Mouse (Mus musculus): Measurements from ENCODE around the gene Igfbpl1. TPM values are rescaled to one million over a fixed set of nuclear protein-coding genes. Genes with fewer than 3 reads are reported as not detected.

Igfbpl1 gene
- polyA plus RNA-seq, 1 experiment: 0.38 TPM

- no peak for TF ChIP-seq CTCF (IDR thresholded peaks at IDR 0.05; ENCODE audit: borderline replicate concordance, insufficient read depth, low read depth, low read length)
- TF ChIP-seq POLR2A (IDR thresholded peaks at IDR 0.05; ENCODE audit: borderline replicate concordance, insufficient read depth, low read length): no peak
- no peaks in the 10 kb centered on the region; the same call in 1 of the 2 replicates for H3K27me3 ChIP-seq (ENCODE audit: control insufficient read depth, insufficient read depth, low read length)
- no peak for DNase-seq
- no peak overlapping the region for H3K27ac ChIP-seq (ENCODE audit: insufficient read depth, low read length)
- peaks cover 22% of the 10 kb centered on the region for H3K4me1 ChIP-seq (ENCODE audit: control insufficient read depth, insufficient read depth, low read length)
- no peak overlapping the region for H3K4me3 ChIP-seq (replicated peaks; ENCODE audit: insufficient read depth, low read depth, low read length)
- 95% methylated on average over 7 of the region's 7 CpGs for WGBS
These were observed 59.9 kb downstream of the Igfbpl1 start for GRCm38 (mm10) chr4:45766774-45767173.

- WGBS: 11% methylated on average over 15 of the region's 18 CpGs
- no peak for DNase-seq
- Histone ChIP-seq H3K27me3 (ENCODE audit: control insufficient read depth, insufficient read depth, low read length) (no peaks in the 10 kb centered on the region; the same call in 1 of the 2 replicates), H3K4me3 (replicated peaks; ENCODE audit: insufficient read depth, low read depth, low read length) (no peak overlapping the region), H3K27ac (ENCODE audit: insufficient read depth, low read length) (no peak overlapping the region), H3K4me1 (ENCODE audit: control insufficient read depth, insufficient read depth, low read length) (peaks cover 22% of the 10 kb centered on the region)
- TF ChIP-seq POLR2A (IDR thresholded peaks at IDR 0.05; ENCODE audit: borderline replicate concordance, insufficient read depth, low read length) (no peak), CTCF (IDR thresholded peaks at IDR 0.05; ENCODE audit: borderline replicate concordance, insufficient read depth, low read depth, low read length) (no peak)
These were observed 61.0 kb downstream of the Igfbpl1 start for GRCm38 (mm10) chr4:45765565-45766201.

GRCm38 (mm10) chr4:45765121-45765564 is 61.6 kb downstream of the Igfbpl1 start:
- Histone ChIP-seq H3K27ac (ENCODE audit: insufficient read depth, low read length) (no peak overlapping the region), H3K4me1 (ENCODE audit: control insufficient read depth, insufficient read depth, low read length) (peaks cover 22% of the 10 kb centered on the region), H3K4me3 (replicated peaks; ENCODE audit: insufficient read depth, low read depth, low read length) (no peak overlapping the region), H3K27me3 (ENCODE audit: control insufficient read depth, insufficient read depth, low read length) (no peaks in the 10 kb centered on the region)
- TF ChIP-seq POLR2A (IDR thresholded peaks at IDR 0.05; ENCODE audit: borderline replicate concordance, insufficient read depth, low read length): no peak
- TF ChIP-seq CTCF (IDR thresholded peaks at IDR 0.05; ENCODE audit: borderline replicate concordance, insufficient read depth, low read depth, low read length): no peak
- 5% methylated on average over 16 of the region's 16 CpGs for WGBS
- DNase-seq: no peak

GRCm38 (mm10) chr4:45764141-45764494 is 62.6 kb downstream of the Igfbpl1 start:
- peaks cover 22% of the 10 kb centered on the region for H3K4me1 ChIP-seq (ENCODE audit: control insufficient read depth, insufficient read depth, low read length)

GRCm38 (mm10) chr4:45763288-45764140 is 63.2 kb downstream of the Igfbpl1 start:
- whole genome bisulfite sequencing: 61% methylated on average over 18 of the region's 18 CpGs
- TF ChIP-seq CTCF (IDR thresholded peaks at IDR 0.05; ENCODE audit: borderline replicate concordance, insufficient read depth, low read depth, low read length) (no peak), POLR2A (IDR thresholded peaks at IDR 0.05; ENCODE audit: borderline replicate concordance, insufficient read depth, low read length) (no peak)
- Histone ChIP-seq H3K27ac (ENCODE audit: insufficient read depth, low read length) (no peak overlapping the region), H3K27me3 (ENCODE audit: control insufficient read depth, insufficient read depth, low read length) (no peaks in the 10 kb centered on the region; the same call in 1 of the 2 replicates), H3K4me1 (ENCODE audit: control insufficient read depth, insufficient read depth, low read length) (peaks cover 22% of the 10 kb centered on the region), H3K4me3 (replicated peaks; ENCODE audit: insufficient read depth, low read depth, low read length) (no peak overlapping the region)
- DNase-seq: peak in 1 of 2 experiments; percentile 20

More at GRCm38 (mm10) chr4:45764141-45764494, 62.6 kb downstream of the Igfbpl1 start:
- no peaks in the 10 kb centered on the region; the same call in 1 of the 2 replicates for H3K27me3 ChIP-seq (ENCODE audit: control insufficient read depth, insufficient read depth, low read length)
- WGBS: 70% methylated on average over 10 of the region's 10 CpGs
- TF ChIP-seq CTCF (IDR thresholded peaks at IDR 0.05; ENCODE audit: borderline replicate concordance, insufficient read depth, low read depth, low read length) (no peak), POLR2A (IDR thresholded peaks at IDR 0.05; ENCODE audit: borderline replicate concordance, insufficient read depth, low read length) (no peak)
- no peak for DNase-seq
- no peak overlapping the region for H3K27ac ChIP-seq (ENCODE audit: insufficient read depth, low read length)
- H3K4me3 ChIP-seq (replicated peaks; ENCODE audit: insufficient read depth, low read depth, low read length): no peak overlapping the region

- WGBS: 94% methylated on average over 4 of the region's 4 CpGs
- Histone ChIP-seq H3K27me3 (ENCODE audit: control insufficient read depth, insufficient read depth, low read length) (no peaks in the 10 kb centered on the region; the same call in 1 of the 2 replicates), H3K4me3 (replicated peaks; ENCODE audit: insufficient read depth, low read depth, low read length) (no peak overlapping the region), H3K27ac (ENCODE audit: insufficient read depth, low read length) (no peak overlapping the region), H3K4me1 (ENCODE audit: control insufficient read depth, insufficient read depth, low read length) (peaks cover 23% of the 10 kb centered on the region)
- no peak for DNase-seq
- TF ChIP-seq CTCF (IDR thresholded peaks at IDR 0.05; ENCODE audit: borderline replicate concordance, insufficient read depth, low read depth, low read length) (no peak), POLR2A (IDR thresholded peaks at IDR 0.05; ENCODE audit: borderline replicate concordance, insufficient read depth, low read length) (no peak)
These were observed 64.1 kb downstream of the Igfbpl1 start for GRCm38 (mm10) chr4:45762600-45762999.

Other genes with a start within 250 kb of the Igfbpl1 start
- gene Aldh1b1, start 27.9 kb downstream of the Igfbpl1 start, polyA plus RNA-seq (2012; rRNA removed): 2.7 and 2.8 TPM in 2 replicates
- 0.03 and 0.05 TPM in 2 replicates for gene Stra6l, start 21.7 kb upstream of the Igfbpl1 start, polyA plus RNA-seq (2012; rRNA removed)
- 0.29 TPM in 2 replicates for gene Ccdc180, start 63.4 kb upstream of the Igfbpl1 start, polyA plus RNA-seq (2012; rRNA removed)
- 29.6 and 31.7 TPM in 2 replicates for gene Tdrd7, start 138.4 kb upstream of the Igfbpl1 start, polyA plus RNA-seq (2012; rRNA removed)
- gene Tmod1, start 212.0 kb upstream of the Igfbpl1 start, polyA plus RNA-seq (2012; rRNA removed): 55.4 and 55.7 TPM in 2 replicates

All from cerebellum, adult 2 months (tissue).